Mouse (Mus musculus) heart, postnatal 0 days (tissue): Measurements from ENCODE around the gene P2rx7.

ENCODE experiments used
- CTCF ChIP-seq: IDR thresholded peaks from 2 replicates; pipeline ENCODE4 v1.5.1; 2016; ENCODE audit warnings: antibody characterized with exemption, control low read depth, low read depth
- EP300 ChIP-seq: IDR thresholded peaks from 2 replicates; pipeline ENCODE4 v1.6.1; 2016; ENCODE audit warnings: antibody characterized with exemption, low read depth

- TF ChIP-seq EP300 (no peak), CTCF (no peak)
These were observed 56.6 kb downstream of the P2rx7 start for GRCm38 (mm10) chr5:122700109-122700836.
